Mouse (Mus musculus): ENCODE measurements around the gene Frs2.

DNA sequence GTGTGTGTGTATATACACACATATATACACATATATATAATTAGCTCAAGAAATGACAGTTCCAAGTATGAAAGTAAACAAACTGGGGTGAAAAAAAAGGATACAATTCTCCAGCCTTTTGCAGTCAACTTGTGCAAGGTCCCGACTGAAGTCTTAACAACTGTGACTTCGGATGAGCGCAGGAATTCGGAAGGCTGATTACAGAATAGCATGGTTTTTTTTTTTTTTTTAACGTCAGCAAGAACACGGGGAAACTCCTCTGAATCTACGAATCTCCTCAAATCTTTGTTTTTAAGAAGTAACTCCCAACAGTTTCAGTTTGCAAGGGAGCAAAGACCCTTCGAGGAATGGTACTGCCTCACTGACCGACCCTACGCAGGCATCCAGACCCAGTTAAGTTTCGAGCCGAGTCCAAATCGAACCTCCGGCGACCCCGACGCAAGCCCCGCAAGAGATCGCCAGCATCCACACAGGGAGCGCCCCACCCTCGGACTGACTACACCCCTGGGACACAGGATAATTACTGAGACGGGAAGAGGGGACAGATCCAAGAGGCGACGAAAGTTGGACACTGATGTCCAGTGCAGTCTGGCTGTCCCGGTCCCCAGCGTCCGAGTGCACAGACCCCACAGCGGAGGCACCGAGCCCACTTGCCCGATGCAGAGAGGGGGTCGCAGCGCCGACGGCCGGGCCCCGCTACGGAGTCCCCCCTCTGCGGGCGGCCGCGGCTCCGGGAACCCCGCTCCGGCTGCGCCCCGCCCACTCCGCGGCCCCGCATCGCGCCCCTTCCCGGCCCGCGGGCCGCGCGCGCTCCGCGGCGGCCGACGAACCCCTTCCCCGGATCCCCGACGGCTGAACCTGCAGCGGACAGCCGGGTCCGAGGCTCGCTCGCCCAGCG is 622 bp downstream of the Frs2 start:
- no peak for TF ChIP-seq CTCF (IDR thresholded peaks at IDR 0.05; ENCODE audit: low read depth)
- no peak for TF ChIP-seq EP300 (IDR thresholded peaks at IDR 0.05; ENCODE audit: low read depth)

Data from liver, postnatal 0 days (tissue).